Mouse (Mus musculus): Measurements from ENCODE around the gene Tcfl5. TPM values are rescaled to one million over a fixed set of nuclear protein-coding genes. Genes with fewer than 3 reads are reported as not detected.
A peak's percentile ranks its signal among the peaks of the same experiment; 100 is the strongest.

The Tcfl5 gene
- polyA plus RNA-seq, 1 experiment from 2014 or later = 0.50 TPM

DNA sequence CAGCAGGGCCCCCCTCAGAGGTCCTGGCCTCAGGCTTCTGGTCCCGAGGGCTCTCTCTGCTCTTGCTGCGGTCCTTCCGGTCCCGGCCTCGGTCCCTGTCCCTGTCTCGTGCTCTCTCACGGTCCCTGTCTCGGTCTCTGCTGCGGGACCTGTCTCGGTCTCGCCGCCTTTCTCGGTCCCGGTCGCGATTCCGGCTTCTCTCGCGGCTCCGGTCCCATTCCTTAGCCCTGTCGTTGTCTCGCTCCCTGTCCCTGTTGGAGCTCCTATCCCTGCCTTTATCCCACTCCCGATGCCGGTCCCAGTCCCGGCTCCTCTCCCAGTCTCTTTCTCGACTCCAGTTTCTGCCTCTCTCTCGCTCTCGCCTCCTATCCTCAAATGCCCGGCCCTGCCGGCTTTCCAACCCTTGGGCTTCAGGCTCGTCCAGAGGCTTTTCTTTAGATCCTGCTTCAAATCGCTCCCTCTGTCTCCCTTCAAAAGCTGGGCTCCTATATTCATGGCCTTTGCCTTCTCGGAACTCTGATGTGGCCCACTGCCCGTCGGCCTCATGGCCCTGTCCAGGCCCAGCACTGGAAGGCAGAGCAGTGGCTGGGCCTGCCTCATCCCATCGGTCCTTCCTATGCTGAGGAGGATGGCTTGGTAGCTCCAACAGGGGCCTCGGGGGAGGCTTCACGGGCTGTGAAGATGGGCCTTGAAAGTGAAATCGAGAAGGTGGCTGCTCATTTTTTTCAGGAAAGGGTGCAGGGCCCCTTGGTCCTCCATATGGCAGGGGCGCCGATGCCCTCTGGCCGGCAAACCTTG, 17.0 kb upstream of the Tcfl5 start:
- no peak overlapping the region for H3K27ac ChIP-seq (ENCODE audit: low read depth, low read length)
- no peaks in the 10 kb centered on the region for H3K27me3 ChIP-seq (replicated peaks; ENCODE audit: control insufficient read depth, insufficient read depth, low read length)
- peaks cover 7% of the 10 kb centered on the region for H3K36me3 ChIP-seq (ENCODE audit: control insufficient read depth, insufficient read depth, low read length)
- peak overlapping the region; percentile 41 for H3K4me2 ChIP-seq (ENCODE audit: low read length)
- H3K4me1 ChIP-seq (ENCODE audit: control insufficient read depth, insufficient read depth, low read depth, low read length) = no peaks in the 10 kb centered on the region; the same call in none of the 2 replicates
- no peak for ATAC-seq
- WGBS = 27% methylated on average over 42 of the region's 42 CpGs
- peak overlapping the region; percentile 28 for H3K9ac ChIP-seq (ENCODE audit: low read depth, low read length)
- no peaks in the 10 kb centered on the region for H3K9me3 ChIP-seq (ENCODE audit: control insufficient read depth, low read length)
- H3K4me3 ChIP-seq (ENCODE audit: low read length) = peak overlapping the region; percentile 16; the same call in 1 of the 2 replicates

DNA sequence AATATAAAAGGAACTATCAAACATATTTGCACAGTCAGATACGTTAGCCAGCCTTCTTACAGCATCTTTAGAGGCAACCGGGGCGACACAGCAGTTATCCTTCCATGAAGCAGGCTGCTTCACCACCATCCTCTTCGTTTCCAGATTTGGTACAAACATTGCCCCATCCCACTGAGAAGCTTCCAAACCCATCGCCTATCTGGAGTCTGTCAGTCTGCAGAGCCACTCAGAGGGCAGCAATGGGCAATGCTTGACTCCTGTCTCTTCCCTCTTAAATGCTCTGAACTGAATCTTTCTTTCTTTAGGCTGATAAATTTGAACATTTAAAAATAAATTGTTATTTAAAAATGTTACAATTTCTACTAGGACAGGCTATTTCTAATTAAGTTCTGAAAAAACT, 15.9 kb upstream of the Tcfl5 start:
- WGBS = 92% methylated on average over 5 of the region's 5 CpGs
- Histone ChIP-seq H3K36me3 (ENCODE audit: control insufficient read depth, insufficient read depth, low read length) (peaks cover 7% of the 10 kb centered on the region), H3K27me3 (replicated peaks; ENCODE audit: control insufficient read depth, insufficient read depth, low read length) (no peaks in the 10 kb centered on the region), H3K4me2 (ENCODE audit: low read length) (no peak overlapping the region), H3K9ac (ENCODE audit: low read depth, low read length) (no peak overlapping the region), H3K4me3 (ENCODE audit: low read length) (no peak overlapping the region), H3K27ac (ENCODE audit: low read depth, low read length) (no peak overlapping the region), H3K4me1 (ENCODE audit: control insufficient read depth, insufficient read depth, low read depth, low read length) (no peaks in the 10 kb centered on the region; the same call in none of the 2 replicates), H3K9me3 (ENCODE audit: control insufficient read depth, low read length) (no peaks in the 10 kb centered on the region)
- ATAC-seq = no peak

DNA sequence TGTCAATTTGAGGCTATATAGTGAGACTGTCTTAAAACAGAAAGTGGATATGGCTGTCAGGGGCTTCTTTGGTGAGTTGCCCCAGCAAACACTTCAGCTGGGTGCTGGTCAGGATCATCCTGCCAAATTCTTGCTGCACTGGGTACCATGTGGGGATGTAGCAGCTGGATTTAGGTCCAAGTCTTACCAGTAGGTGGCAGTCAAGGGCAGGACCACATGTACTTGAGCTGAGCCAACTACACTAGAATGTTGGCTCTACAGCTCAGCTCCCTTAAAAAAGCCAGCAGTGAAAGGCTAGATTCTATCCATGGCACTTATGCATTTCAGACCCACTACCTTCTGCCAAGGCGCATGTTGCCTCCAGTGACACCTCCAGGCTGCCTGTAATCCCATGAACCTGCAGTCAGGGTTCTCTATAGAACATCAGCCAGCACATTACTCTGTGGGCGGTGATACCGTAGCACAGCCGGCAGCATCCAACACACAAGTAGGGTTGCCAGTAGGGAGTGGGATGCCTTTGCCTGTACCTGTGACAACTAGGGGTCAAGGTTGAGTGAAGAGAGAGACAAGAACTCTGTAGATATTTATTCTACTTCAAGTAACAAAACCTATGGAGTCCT, 15.0 kb upstream of the Tcfl5 start:
- H3K4me1 ChIP-seq (ENCODE audit: control insufficient read depth, insufficient read depth, low read depth, low read length) = no peaks in the 10 kb centered on the region; the same call in none of the 2 replicates
- H3K4me3 ChIP-seq (ENCODE audit: low read length) = no peak overlapping the region
- H3K9ac ChIP-seq (ENCODE audit: low read depth, low read length) = no peak overlapping the region
- H3K9me3 ChIP-seq (ENCODE audit: control insufficient read depth, low read length) = no peaks in the 10 kb centered on the region
- ATAC-seq = peak; percentile 75; the same call in 1 of the 2 replicates
- no peak overlapping the region for H3K4me2 ChIP-seq (ENCODE audit: low read length)
- peaks cover 7% of the 10 kb centered on the region for H3K36me3 ChIP-seq (ENCODE audit: control insufficient read depth, insufficient read depth, low read length)
- 69% methylated on average over 4 of the region's 4 CpGs for WGBS
- no peaks in the 10 kb centered on the region for H3K27me3 ChIP-seq (replicated peaks; ENCODE audit: control insufficient read depth, insufficient read depth, low read length)
- no peak overlapping the region for H3K27ac ChIP-seq (ENCODE audit: low read depth, low read length)

- no peak overlapping the region for H3K27ac ChIP-seq (ENCODE audit: low read depth, low read length)
- no peak for ATAC-seq
- no peaks in the 10 kb centered on the region; the same call in none of the 2 replicates for H3K4me1 ChIP-seq (ENCODE audit: control insufficient read depth, insufficient read depth, low read depth, low read length)
- 33% methylated on average over 6 of the region's 6 CpGs for WGBS
- H3K9me3 ChIP-seq (ENCODE audit: control insufficient read depth, low read length) = no peaks in the 10 kb centered on the region
- H3K4me2 ChIP-seq (ENCODE audit: low read length) = no peak overlapping the region
- no peak overlapping the region for H3K4me3 ChIP-seq (ENCODE audit: low read length)
- H3K27me3 ChIP-seq (replicated peaks; ENCODE audit: control insufficient read depth, insufficient read depth, low read length) = no peaks in the 10 kb centered on the region
- H3K9ac ChIP-seq (ENCODE audit: low read depth, low read length) = no peak overlapping the region
- no peaks in the 10 kb centered on the region for H3K36me3 ChIP-seq (ENCODE audit: control insufficient read depth, insufficient read depth, low read length)
Measured at GRCm38 (mm10) chr2:180655150-180655549, 12.6 kb upstream of the Tcfl5 start.

DNA sequence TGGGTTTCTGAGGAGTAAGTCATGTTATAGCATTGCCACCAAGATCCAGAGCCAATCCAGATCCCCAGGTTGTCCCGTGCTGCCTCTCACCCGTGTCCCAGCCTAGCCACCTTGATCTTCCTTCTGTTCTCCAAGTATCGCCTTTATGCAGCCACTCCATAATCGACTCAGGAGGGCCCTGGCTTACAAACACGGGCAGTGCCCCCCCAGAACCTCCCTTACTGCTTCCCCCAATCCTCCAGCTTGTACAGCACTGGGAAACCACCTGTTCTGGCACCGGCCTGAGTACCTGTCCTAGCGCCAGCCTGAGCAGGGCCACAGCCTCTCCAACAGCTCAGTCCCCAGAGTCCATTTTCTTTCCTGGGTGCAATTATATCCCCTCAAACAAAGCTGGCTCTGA, 12.2 kb upstream of the Tcfl5 start:
- WGBS = 78% methylated on average over 7 of the region's 7 CpGs
- no peaks in the 10 kb centered on the region for H3K27me3 ChIP-seq (replicated peaks; ENCODE audit: control insufficient read depth, insufficient read depth, low read length)

GRCm38 (mm10) chr2:180646841-180647240, 4.3 kb upstream of the Tcfl5 start:
- Histone ChIP-seq H3K9ac (ENCODE audit: low read depth, low read length) (no peak overlapping the region), H3K4me1 (ENCODE audit: control insufficient read depth, insufficient read depth, low read depth, low read length) (peaks cover 2% of the 10 kb centered on the region; the same call in 1 of the 2 replicates), H3K27me3 (replicated peaks; ENCODE audit: control insufficient read depth, insufficient read depth, low read length) (peaks cover 22% of the 10 kb centered on the region), H3K36me3 (ENCODE audit: control insufficient read depth, insufficient read depth, low read length) (peaks cover 4% of the 10 kb centered on the region; the same call in 1 of the 2 replicates), H3K4me3 (ENCODE audit: low read length) (no peak overlapping the region), H3K27ac (ENCODE audit: low read depth, low read length) (no peak overlapping the region), H3K4me2 (ENCODE audit: low read length) (no peak overlapping the region), H3K9me3 (ENCODE audit: control insufficient read depth, low read length) (peaks cover 15% of the 10 kb centered on the region)
- no peak for ATAC-seq

More for the DNA sequence above, 12.2 kb upstream of the Tcfl5 start:
- no peaks in the 10 kb centered on the region for H3K9me3 ChIP-seq (ENCODE audit: control insufficient read depth, low read length)
- no peak overlapping the region for H3K4me3 ChIP-seq (ENCODE audit: low read length)
- H3K27ac ChIP-seq (ENCODE audit: low read depth, low read length) = no peak overlapping the region
- no peak overlapping the region for H3K4me2 ChIP-seq (ENCODE audit: low read length)
- H3K4me1 ChIP-seq (ENCODE audit: control insufficient read depth, insufficient read depth, low read depth, low read length) = no peaks in the 10 kb centered on the region; the same call in none of the 2 replicates
- no peaks in the 10 kb centered on the region for H3K36me3 ChIP-seq (ENCODE audit: control insufficient read depth, insufficient read depth, low read length)
- H3K9ac ChIP-seq (ENCODE audit: low read depth, low read length) = no peak overlapping the region
- no peak for ATAC-seq

GRCm38 (mm10) chr2:180643626-180644025, 1.1 kb upstream of the Tcfl5 start:
- peaks cover 3% of the 10 kb centered on the region; the same call in 1 of the 2 replicates for H3K4me1 ChIP-seq (ENCODE audit: control insufficient read depth, insufficient read depth, low read depth, low read length)
- H3K27me3 ChIP-seq (replicated peaks; ENCODE audit: control insufficient read depth, insufficient read depth, low read length) = peaks cover 39% of the 10 kb centered on the region
- H3K36me3 ChIP-seq (ENCODE audit: control insufficient read depth, insufficient read depth, low read length) = peaks cover 4% of the 10 kb centered on the region; the same call in 1 of the 2 replicates
- H3K4me3 ChIP-seq (ENCODE audit: low read length) = no peak overlapping the region
- H3K4me2 ChIP-seq (ENCODE audit: low read length) = no peak overlapping the region
- H3K9me3 ChIP-seq (ENCODE audit: control insufficient read depth, low read length) = peaks cover 15% of the 10 kb centered on the region
- H3K9ac ChIP-seq (ENCODE audit: low read depth, low read length) = no peak overlapping the region
- ATAC-seq = no peak
- no peak overlapping the region for H3K27ac ChIP-seq (ENCODE audit: low read depth, low read length)

- Histone ChIP-seq H3K9ac (ENCODE audit: low read depth, low read length) (peak overlapping the region; percentile 48), H3K4me2 (ENCODE audit: low read length) (peak overlapping the region; percentile 54), H3K36me3 (ENCODE audit: control insufficient read depth, insufficient read depth, low read length) (peaks cover 4% of the 10 kb centered on the region; the same call in 1 of the 2 replicates), H3K9me3 (ENCODE audit: control insufficient read depth, low read length) (peaks cover 15% of the 10 kb centered on the region), H3K27ac (ENCODE audit: low read depth, low read length) (no peak overlapping the region), H3K4me1 (ENCODE audit: control insufficient read depth, insufficient read depth, low read depth, low read length) (peaks cover 3% of the 10 kb centered on the region; the same call in 1 of the 2 replicates), H3K27me3 (replicated peaks; ENCODE audit: control insufficient read depth, insufficient read depth, low read length) (peaks cover 41% of the 10 kb centered on the region), H3K4me3 (ENCODE audit: low read length) (peak overlapping the region; percentile 46)
- WGBS = 2% methylated on average over 80 of the region's 112 CpGs
- ATAC-seq = peak; percentile 61
Measured at GRCm38 (mm10) chr2:180641576-180642554, 643 bp downstream of the Tcfl5 start.

Data from hindbrain, embryonic 16.5 days (tissue).